Mouse (Mus musculus) forebrain, embryonic 13.5 days (tissue): ENCODE data around the gene BC051019. TPM values are rescaled to one million over a fixed set of nuclear protein-coding genes. Genes with fewer than 3 reads are reported as not detected.

ENCODE experiments used
- ATAC-seq: fragments of 200-750 bp; cut with Nextera tagmentation; 2 replicates; pipeline ENCODE4 v1.8.0; 2017
- H3K27ac ChIP-seq: fragments of 300-500 bp; sonication (generic); 2 replicates; pipeline ENCODE4 v1.5.1; 2015; ENCODE audit warnings: inconsistent platforms, mild to moderate bottlenecking, moderate library complexity
- H3K27me3 ChIP-seq: fragments of 300-500 bp; sonication (generic); 2 replicates; pipeline ENCODE4 v1.6.1; 2015; ENCODE audit warnings: mild to moderate bottlenecking, inconsistent platforms
- H3K36me3 ChIP-seq: fragments of 300-500 bp; sonication (generic); 2 replicates; pipeline ENCODE4 v1.6.1; 2015; ENCODE audit warnings: mild to moderate bottlenecking, inconsistent platforms; ENCODE audit not compliant: poor library complexity, severe bottlenecking
- H3K4me1 ChIP-seq: fragments of 300-500 bp; sonication (generic); 2 replicates; pipeline ENCODE4 v1.6.1; 2015; ENCODE audit warnings: inconsistent platforms
- H3K4me2 ChIP-seq: fragments of 300-500 bp; sonication (generic); 2 replicates; pipeline ENCODE4 v1.6.1; 2015; ENCODE audit warnings: inconsistent platforms, mild to moderate bottlenecking, moderate library complexity
- H3K4me3 ChIP-seq: fragments of 300-500 bp; sonication (generic); 2 replicates; pipeline ENCODE4 v1.5.1; 2015; ENCODE audit warnings: mild to moderate bottlenecking, inconsistent platforms
- H3K9ac ChIP-seq: fragments of 300-500 bp; sonication (generic); 2 replicates; pipeline ENCODE4 v1.6.1; 2015; ENCODE audit warnings: mild to moderate bottlenecking, inconsistent platforms
- H3K9me3 ChIP-seq: fragments of 300-500 bp; sonication (generic); replicated peaks from 2 replicates; pipeline ENCODE4 v1.6.1; 2016; ENCODE audit warnings: inconsistent platforms
- WGBS: fragments of 180-500 bp; shearing (Covaris S2); methylation state at CpG from one replicate; pipeline ENCODE4 v1.1.7; 2015; 5-methylcytosine and 5-hydroxymethylcytosine counted together
- polyA plus RNA-seq: library from polyadenylated mRNA; unstranded; fragments of >200 nt; fragmentation: Nextera tagmentation; extraction: Ambion mirVana; gene quantifications from 2 replicates; pipeline ENCODE4 v1.2.1, GENCODE M21; 2015

Gene BC051019
- polyA plus RNA-seq, 1 experiment from 2014 or later, result 0.37 TPM

DNA sequence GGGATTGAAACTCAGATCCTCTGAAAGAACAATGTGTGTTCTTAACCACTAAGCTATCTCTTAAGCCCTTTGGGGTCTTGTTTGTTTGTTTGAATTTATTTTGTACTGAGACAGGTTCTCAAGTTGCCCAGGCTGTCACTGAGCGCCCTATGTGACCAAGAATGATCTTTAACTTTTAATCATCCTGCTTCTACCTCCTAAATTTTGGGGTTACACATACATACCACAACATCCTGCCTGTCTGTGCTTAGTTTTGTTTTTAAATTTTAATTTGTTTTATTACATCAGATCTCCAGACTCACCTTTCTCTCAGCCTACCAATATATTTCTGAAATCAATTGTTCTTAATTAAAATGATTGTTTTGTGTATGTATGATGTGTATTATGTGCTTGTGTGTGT is 17.4 kb upstream of the BC051019 start:
- 88% methylated on average over 1 of the region's 1 CpGs for WGBS
- H3K27ac ChIP-seq, result no peak overlapping the region
- H3K36me3 ChIP-seq, result peaks cover 61% of the 10 kb centered on the region
- H3K27me3 ChIP-seq, result no peaks in the 10 kb centered on the region
- no peak overlapping the region for H3K4me3 ChIP-seq
- H3K4me2 ChIP-seq, result no peak overlapping the region
- H3K4me1 ChIP-seq, result no peaks in the 10 kb centered on the region
- no peak overlapping the region for H3K9ac ChIP-seq
- no peak for ATAC-seq
- H3K9me3 ChIP-seq, result no peaks in the 10 kb centered on the region

DNA sequence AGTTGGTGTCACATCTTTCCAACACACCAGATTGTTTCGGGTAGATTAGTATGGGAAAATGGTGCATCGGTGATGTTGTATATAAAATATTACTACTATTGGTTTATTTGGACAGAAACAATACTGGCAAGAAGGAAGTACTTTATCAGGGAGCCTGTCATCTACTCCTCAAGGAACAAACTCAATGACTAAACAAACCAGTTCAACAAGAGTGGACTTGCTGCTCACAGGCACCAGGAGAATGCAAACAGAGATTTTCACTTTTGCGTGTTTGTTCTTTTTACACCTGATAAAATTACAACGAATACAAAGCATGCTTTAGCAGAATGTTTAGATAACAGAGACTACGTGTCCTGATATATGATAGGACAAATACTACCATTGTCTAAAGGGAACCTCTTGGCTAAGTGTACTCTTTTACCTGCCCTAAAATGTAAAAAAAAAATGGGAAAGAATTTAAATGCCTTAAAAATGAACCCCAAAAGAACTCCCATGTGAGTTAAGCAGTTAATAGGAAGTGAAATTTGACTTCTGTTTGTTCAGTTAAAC is 16.2 kb upstream of the BC051019 start:
- ATAC-seq, result no peak
- Histone ChIP-seq H3K27me3 (no peaks in the 10 kb centered on the region), H3K9me3 (no peaks in the 10 kb centered on the region), H3K4me3 (no peak overlapping the region), H3K4me2 (no peak overlapping the region), H3K36me3 (peaks cover 62% of the 10 kb centered on the region), H3K4me1 (no peaks in the 10 kb centered on the region), H3K27ac (no peak overlapping the region), H3K9ac (no peak overlapping the region)
- WGBS, result 94% methylated on average over 5 of the region's 5 CpGs

- ATAC-seq, result no peak
- H3K4me3 ChIP-seq, result no peak overlapping the region
- H3K27me3 ChIP-seq, result no peaks in the 10 kb centered on the region
Measured at GRCm38 (mm10) chr7:109734806-109735205, 11.2 kb upstream of the BC051019 start.

DNA sequence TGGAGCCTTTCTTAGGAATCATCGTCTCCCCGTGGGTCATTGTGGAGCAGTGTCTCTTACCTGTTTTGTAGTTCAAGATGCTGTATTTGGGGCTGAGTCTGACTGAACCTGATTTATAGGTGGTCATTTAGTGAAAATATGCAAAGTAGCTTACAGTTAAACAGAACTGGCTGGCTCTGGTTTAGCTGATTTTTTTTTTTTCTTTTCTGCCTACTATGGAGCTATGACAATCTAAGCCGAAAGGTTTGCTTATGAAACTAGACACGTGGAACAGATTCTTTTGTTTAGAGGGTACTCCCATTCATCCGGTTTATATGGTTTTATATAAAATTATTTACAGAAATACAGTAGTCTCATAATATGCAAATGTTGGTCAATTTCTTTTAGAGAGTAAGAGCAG is 8.0 kb upstream of the BC051019 start, which contains the start of gene Ascl3:
TSS of gene Ascl3 (minus strand) at position 101 of the 400 bp plus-strand sequence.
- ATAC-seq, result no peak
- peaks cover 18% of the 10 kb centered on the region for H3K36me3 ChIP-seq
- no peaks in the 10 kb centered on the region for H3K27me3 ChIP-seq
- no peaks in the 10 kb centered on the region for H3K4me1 ChIP-seq
- WGBS, result 93% methylated on average over 5 of the region's 5 CpGs
- no peak within 1 kb of the TSS for H3K9ac ChIP-seq
- no peak within 1 kb of the TSS for H3K4me3 ChIP-seq
- H3K4me2 ChIP-seq, result no peak within 1 kb of the TSS
- H3K27ac ChIP-seq, result no peak within 1 kb of the TSS
- no peaks in the 10 kb centered on the region for H3K9me3 ChIP-seq

More at GRCm38 (mm10) chr7:109734806-109735205, 11.2 kb upstream of the BC051019 start:
- Histone ChIP-seq H3K4me2 (no peak overlapping the region), H3K9me3 (no peaks in the 10 kb centered on the region), H3K9ac (no peak overlapping the region), H3K36me3 (peaks cover 29% of the 10 kb centered on the region), H3K4me1 (no peaks in the 10 kb centered on the region), H3K27ac (no peak overlapping the region)
- 93% methylated on average over 4 of the region's 4 CpGs for WGBS

DNA sequence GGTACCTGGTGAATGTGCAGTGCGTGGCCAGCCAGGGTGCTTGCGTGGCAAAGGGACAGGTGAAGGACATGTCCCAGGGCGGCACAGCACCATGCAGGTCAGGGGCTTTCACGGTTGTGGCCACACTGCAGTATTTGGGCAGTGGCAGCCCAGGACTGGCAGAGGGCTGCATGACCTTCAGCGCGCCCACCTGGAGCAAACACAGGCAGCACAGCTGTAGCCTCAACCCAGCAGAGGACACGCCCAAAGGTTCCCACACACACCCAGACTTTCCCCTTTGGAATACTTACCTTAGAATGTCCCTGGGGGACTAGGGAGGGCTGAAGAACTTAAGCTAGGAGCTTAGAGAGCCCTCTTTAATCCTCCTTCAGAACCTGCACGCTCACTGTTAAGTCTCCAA is 536 bp downstream of the BC051019 start:
- Histone ChIP-seq H3K9me3 (no peaks in the 10 kb centered on the region), H3K4me3 (no peak overlapping the region), H3K27me3 (no peaks in the 10 kb centered on the region), H3K36me3 (no peaks in the 10 kb centered on the region), H3K4me1 (no peaks in the 10 kb centered on the region), H3K9ac (no peak overlapping the region), H3K4me2 (no peak overlapping the region), H3K27ac (no peak overlapping the region)
- no peak for ATAC-seq
- WGBS, result 95% methylated on average over 8 of the region's 8 CpGs

GRCm38 (mm10) chr7:109722618-109723017 is 1.0 kb downstream of the BC051019 start:
- Histone ChIP-seq H3K4me3 (no peak overlapping the region), H3K4me1 (no peaks in the 10 kb centered on the region), H3K27ac (no peak overlapping the region), H3K4me2 (no peak overlapping the region), H3K9me3 (no peaks in the 10 kb centered on the region), H3K9ac (no peak overlapping the region), H3K27me3 (no peaks in the 10 kb centered on the region), H3K36me3 (no peaks in the 10 kb centered on the region)
- ATAC-seq, result no peak
- WGBS, result 96% methylated on average over 2 of the region's 2 CpGs

- WGBS, result 65% methylated on average over 9 of the region's 9 CpGs
- Histone ChIP-seq H3K4me2 (no peak overlapping the region), H3K36me3 (no peaks in the 10 kb centered on the region), H3K4me3 (no peak overlapping the region), H3K27me3 (no peaks in the 10 kb centered on the region), H3K9ac (no peak overlapping the region), H3K27ac (no peak overlapping the region), H3K4me1 (no peaks in the 10 kb centered on the region), H3K9me3 (no peaks in the 10 kb centered on the region)
- ATAC-seq, result no peak
Measured at GRCm38 (mm10) chr7:109719286-109719685, 4.4 kb downstream of the BC051019 start.

GRCm38 (mm10) chr7:109713434-109713982 is 10.1 kb downstream of the BC051019 start:
- no peaks in the 10 kb centered on the region for H3K4me1 ChIP-seq
- H3K9me3 ChIP-seq, result no peaks in the 10 kb centered on the region
- H3K27ac ChIP-seq, result no peak overlapping the region
- H3K27me3 ChIP-seq, result no peaks in the 10 kb centered on the region
- peaks cover 36% of the 10 kb centered on the region for H3K36me3 ChIP-seq
- H3K4me2 ChIP-seq, result no peak overlapping the region
- H3K4me3 ChIP-seq, result no peak overlapping the region
- no peak for ATAC-seq
- no peak overlapping the region for H3K9ac ChIP-seq
- 86% methylated on average over 2 of the region's 2 CpGs for WGBS

GRCm38 (mm10) chr7:109712198-109712597 is 11.5 kb downstream of the BC051019 start:
- ATAC-seq, result no peak
- Histone ChIP-seq H3K27ac (no peak overlapping the region), H3K4me2 (no peak overlapping the region), H3K9me3 (no peaks in the 10 kb centered on the region), H3K9ac (no peak overlapping the region), H3K4me1 (no peaks in the 10 kb centered on the region), H3K4me3 (no peak overlapping the region), H3K27me3 (no peaks in the 10 kb centered on the region), H3K36me3 (peaks cover 43% of the 10 kb centered on the region)
- WGBS, result 92% methylated on average over 7 of the region's 7 CpGs

DNA sequence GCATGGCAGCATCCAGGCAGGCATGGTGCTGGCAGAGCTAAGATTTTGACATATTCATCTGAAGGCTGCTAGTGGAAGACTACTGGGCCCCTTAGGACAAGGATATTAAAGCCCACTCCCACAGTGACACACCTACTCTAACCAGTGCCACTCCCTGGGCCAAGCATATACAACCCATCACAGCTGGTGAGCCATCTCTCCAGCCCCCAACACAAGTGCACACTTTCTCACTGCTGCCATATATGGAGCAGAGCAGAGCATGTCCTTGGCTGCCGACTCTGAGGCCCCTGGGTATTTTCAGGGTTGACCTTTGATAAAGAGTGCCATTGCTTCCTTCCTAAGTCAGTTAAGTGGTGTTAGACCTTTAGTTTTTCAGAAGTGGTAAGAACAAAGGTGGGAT is 13.6 kb downstream of the BC051019 start:
- WGBS, result 92% methylated on average over 1 of the region's 1 CpGs
- Histone ChIP-seq H3K9me3 (no peaks in the 10 kb centered on the region), H3K27me3 (no peaks in the 10 kb centered on the region), H3K4me3 (no peak overlapping the region), H3K4me2 (no peak overlapping the region), H3K9ac (no peak overlapping the region), H3K4me1 (no peaks in the 10 kb centered on the region), H3K36me3 (peaks cover 43% of the 10 kb centered on the region), H3K27ac (no peak overlapping the region)
- ATAC-seq, result no peak

DNA sequence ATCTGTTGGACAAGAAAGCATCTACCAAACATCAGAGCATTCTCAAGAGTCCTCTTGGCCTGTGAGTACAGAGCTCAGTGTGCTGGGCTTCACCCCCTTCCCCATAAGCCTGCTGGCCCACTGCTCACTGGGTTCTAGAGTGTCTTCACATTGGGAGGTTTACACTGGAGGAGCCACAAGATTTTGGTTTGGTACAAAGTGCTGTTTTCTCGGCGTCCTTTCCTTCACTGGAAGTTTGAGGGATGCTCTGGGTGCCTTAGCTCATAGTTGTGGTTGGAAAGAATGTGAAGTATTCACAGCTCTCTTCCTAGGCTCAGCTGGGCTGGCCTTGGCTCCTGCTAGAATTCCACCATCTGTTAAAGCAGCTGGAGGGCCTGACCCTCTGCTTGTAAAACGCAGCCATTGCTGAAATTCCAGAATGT is 14.7 kb downstream of the BC051019 start:
- no peak overlapping the region for H3K9ac ChIP-seq
- H3K4me1 ChIP-seq, result 0 out of 2 replicates have a peak, but pooled peaks cover 5% of the 10 kb centered on the region
- no peak overlapping the region for H3K27ac ChIP-seq
- H3K4me3 ChIP-seq, result no peak overlapping the region
- H3K36me3 ChIP-seq, result peaks cover 43% of the 10 kb centered on the region
- WGBS, result 86% methylated on average over 3 of the region's 3 CpGs
- no peaks in the 10 kb centered on the region for H3K27me3 ChIP-seq
- H3K9me3 ChIP-seq, result no peaks in the 10 kb centered on the region
- no peak for ATAC-seq
- no peak overlapping the region for H3K4me2 ChIP-seq

DNA sequence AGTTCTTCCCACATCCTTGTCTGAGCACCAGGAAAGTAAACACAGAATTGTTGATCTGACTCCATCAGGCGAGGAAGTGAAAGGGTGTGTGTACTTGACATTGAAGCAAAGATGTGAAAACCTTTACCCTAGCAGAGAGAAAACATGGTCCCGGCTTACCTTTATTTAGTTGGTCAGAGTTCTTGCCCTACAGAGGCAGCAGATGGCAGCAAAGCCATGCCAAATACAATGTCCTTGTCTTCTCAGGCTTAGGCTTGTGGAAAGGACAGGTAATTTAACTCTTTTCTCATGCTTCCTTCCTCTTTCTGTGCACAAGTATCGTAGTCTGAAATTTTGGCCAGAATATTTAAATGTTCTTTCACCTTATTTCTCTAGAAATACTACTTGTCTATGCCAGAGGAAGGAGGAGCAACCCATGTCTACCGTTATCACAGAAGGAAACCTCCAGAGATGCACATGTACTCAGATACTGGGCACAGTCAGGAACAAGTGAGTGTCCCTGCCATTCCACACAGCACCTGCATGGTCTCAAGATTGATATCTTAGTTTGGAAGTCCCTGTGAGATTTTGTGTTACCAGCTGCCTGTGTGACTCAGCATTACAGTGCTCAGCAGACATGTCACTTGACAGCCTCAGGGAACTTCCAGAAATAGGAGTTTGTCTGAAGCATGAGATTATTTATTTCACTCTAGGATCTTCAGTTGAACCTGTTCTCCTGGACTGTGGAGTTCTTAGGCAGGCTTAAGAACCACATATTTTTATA is 16.4 kb downstream of the BC051019 start:
- Histone ChIP-seq H3K4me1 (peaks cover 9% of the 10 kb centered on the region; the same call in 1 of the 2 replicates), H3K9me3 (no peaks in the 10 kb centered on the region), H3K27ac (no peak overlapping the region), H3K4me2 (no peak overlapping the region), H3K4me3 (no peak overlapping the region), H3K36me3 (peaks cover 34% of the 10 kb centered on the region), H3K27me3 (no peaks in the 10 kb centered on the region), H3K9ac (no peak overlapping the region)
- 64% methylated on average over 4 of the region's 4 CpGs for WGBS
- no peak for ATAC-seq
